ENCODE assay signal across 1 mouse cellular context in the genomic region with DNA sequence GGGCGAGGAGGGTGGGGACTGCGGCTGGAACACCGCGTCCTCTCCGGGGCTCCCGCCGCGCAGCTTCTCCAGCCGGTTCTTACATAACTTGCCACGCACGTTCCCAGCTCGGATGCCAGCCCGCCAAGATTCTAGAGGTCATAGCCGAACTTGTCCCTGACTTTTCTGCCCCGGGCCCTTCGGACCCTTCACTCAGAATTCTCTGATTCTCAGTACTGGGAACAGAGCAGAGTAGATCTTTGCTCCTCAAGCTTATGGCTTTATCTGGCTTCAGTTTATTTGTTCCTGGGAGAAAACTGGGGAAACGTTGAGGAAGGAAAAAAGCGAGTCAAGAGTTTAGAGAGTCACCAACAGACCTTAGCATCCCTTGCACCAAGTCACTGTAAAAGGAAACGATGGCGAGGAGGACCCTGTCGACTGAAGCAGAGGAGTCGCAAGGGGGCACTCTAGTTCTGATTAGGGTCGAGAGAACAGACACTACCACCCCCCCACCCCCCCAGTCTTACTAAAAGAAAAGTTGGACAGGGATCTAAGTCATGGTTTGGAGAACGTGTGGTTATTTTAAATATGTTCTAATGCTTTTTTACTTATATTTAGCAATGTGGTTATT.
TF ChIP-seq lines count a peak whose summit lies in the region.

No protein-coding gene starts in this region.

TF ChIP-seq in MEL, 35 proteins besides CTCF, POLR2A, EP300 and RAD21 (continued from another document):
- TF ChIP-seq NELFE (IDR thresholded peaks at IDR 0.05; ENCODE audit: low read depth, low read length) (no peak), SIN3A (IDR thresholded peaks at IDR 0.05; ENCODE audit: low read length) (peak; percentile 68; the same call in 1 of the 2 replicates), ZC3H11A (IDR thresholded peaks at IDR 0.05; ENCODE audit: low read depth, low read length) (peak; percentile 84), CHD1 (IDR thresholded peaks at IDR 0.05; ENCODE audit: low read depth, low read length) (no peak), MAFK (IDR thresholded peaks at IDR 0.05; ENCODE audit: borderline replicate concordance, low read depth, low read length) (no peak), MAX (IDR thresholded peaks at IDR 0.05; ENCODE audit: low read length) (no peak), JUND (IDR thresholded peaks at IDR 0.05; ENCODE audit: low read depth, low read length) (no peak), MAZ (IDR thresholded peaks at IDR 0.05; ENCODE audit: low read depth, low read length) (no peak), BHLHE40 (IDR thresholded peaks at IDR 0.05; ENCODE audit: borderline replicate concordance, low read depth, low read length) (peak; percentile 83), ZNF384 (IDR thresholded peaks at IDR 0.05; ENCODE audit: low read depth, low read length) (no peak), HCFC1 (IDR thresholded peaks at IDR 0.05; ENCODE audit: low read depth, low read length) (peak; percentile 45; the same call in 1 of the 2 replicates), ZMIZ1 (IDR thresholded peaks at IDR 0.05; ENCODE audit: low read depth, low read length) (no peak), CHD2 (IDR thresholded peaks at IDR 0.05; ENCODE audit: low read length) (no peak), POLR2AphosphoS2 (IDR thresholded peaks at IDR 0.05; ENCODE audit: low read length) (no peak), E2F4 (IDR thresholded peaks at IDR 0.05; ENCODE audit: borderline replicate concordance, low read depth, low read length) (no peak), ZKSCAN1 (IDR thresholded peaks at IDR 0.05; ENCODE audit: low read depth, low read length) (no peak), TAL1 (IDR thresholded peaks at IDR 0.05; ENCODE audit: low read length) (no peak), POLR2AphosphoS5 (IDR thresholded peaks at IDR 0.05; ENCODE audit: borderline replicate concordance, low read depth, low read length) (no peak), MYB (IDR thresholded peaks at IDR 0.05; ENCODE audit: low read depth, low read length) (no peak), ETS1 (IDR thresholded peaks at IDR 0.05; ENCODE audit: low read depth, low read length) (0 out of 2 replicates have a peak, but pooled peaks have one; percentile 21), GATA1 (IDR thresholded peaks at IDR 0.05; ENCODE audit: low read depth, low read length) (no peak), MEF2A (IDR thresholded peaks at IDR 0.05; ENCODE audit: extremely low read depth, insufficient replicate concordance, low read depth, low read length, poor library complexity, severe bottlenecking) (no peak), TCF12 (IDR thresholded peaks at IDR 0.05; ENCODE audit: low read depth, low read length) (peak; percentile 21; the same call in 1 of the 2 replicates), USF2 (IDR thresholded peaks at IDR 0.05; ENCODE audit: borderline replicate concordance in 1 of 2, insufficient read depth in 1 of 2, low read depth in 1 of 2, low read length in 2 of 2) (no peak), MYC (IDR thresholded peaks at IDR 0.05; ENCODE audit: low read depth, low read length) (no peak), KAT2A (conservative IDR thresholded peaks at IDR 0.05; ENCODE audit: low read depth, low read length) (no peak), USF1 (IDR thresholded peaks at IDR 0.05; ENCODE audit: low read depth, low read length) (peak; percentile 28; the same call in 1 of the 2 replicates), ELF1 (IDR thresholded peaks at IDR 0.05; ENCODE audit: low read depth, low read length) (no peak), UBTF (IDR thresholded peaks at IDR 0.05; ENCODE audit: borderline replicate concordance, insufficient read depth, low read depth, low read length) (no peak), MXI1 (IDR thresholded peaks at IDR 0.05; ENCODE audit: low read depth, low read length) (no peak), RCOR1 (IDR thresholded peaks at IDR 0.05; ENCODE audit: low read depth, low read length) (peak; percentile 39; the same call in 1 of the 2 replicates), TBP (IDR thresholded peaks at IDR 0.05; ENCODE audit: low read depth, low read length) (no peak), SMC3 (IDR thresholded peaks at IDR 0.05; ENCODE audit: low read depth, low read length) (peak; percentile 88)
